ENCODE assay signal across 15 mouse cellular contexts in genomic region chr9:24899206-24899928, GRCm38 (mm10).
DNase-seq lines count a peak whose midpoint lies in the region; ATAC-seq and TF ChIP-seq lines count a peak whose summit lies in the region.
"Had no signal": no experiment of that assay in that cellular context is flagged by ENCODE, and none has a peak within 500 bp of the region (broad histone marks: within the 10 kb centered on the region; RNA-seq: fewer than 3 reads in every experiment).

No protein-coding gene starts in this region.

- H3K9ac ChIP-seq in intestine, embryonic 15.5 days: no peak overlapping the region
- H3K9ac ChIP-seq in intestine, embryonic 16.5 days (ENCODE audit: low read depth, low read length): no peak overlapping the region
- H3K9ac ChIP-seq in heart, embryonic 12.5 days: no peak overlapping the region
- H3K9ac ChIP-seq: forebrain, embryonic 13.5 days; hindbrain, embryonic 12.5 days; lung, embryonic 14.5 days had no signal

- no peaks in the 10 kb centered on the region for H3K36me3 ChIP-seq in intestine, embryonic 15.5 days
- no peaks in the 10 kb centered on the region for H3K36me3 ChIP-seq in intestine, embryonic 16.5 days (ENCODE audit: control insufficient read depth, insufficient read depth, low read length)
- no peaks in the 10 kb centered on the region for H3K36me3 ChIP-seq in heart, embryonic 12.5 days
- H3K36me3 ChIP-seq in myocyte (ENCODE audit: control insufficient read depth, insufficient read depth): no peaks in the 10 kb centered on the region
- H3K36me3 ChIP-seq: hindbrain, embryonic 12.5 days had no signal

- H3K4me3 ChIP-seq in intestine, embryonic 15.5 days (replicated peaks): no peak overlapping the region
- H3K4me3 ChIP-seq in intestine, embryonic 16.5 days (ENCODE audit: low read length): no peak overlapping the region
- H3K4me3 ChIP-seq in heart, embryonic 12.5 days: no peak overlapping the region
- H3K4me3 ChIP-seq in myocyte: no peak overlapping the region
- H3K4me3 ChIP-seq: forebrain, embryonic 13.5 days; hindbrain, embryonic 12.5 days had no signal

- no peak overlapping the region for H3ac ChIP-seq in myocyte (ENCODE audit: control insufficient read depth, insufficient read length)

- H3K9me3 ChIP-seq in intestine, embryonic 15.5 days: no peaks in the 10 kb centered on the region
- no peaks in the 10 kb centered on the region for H3K9me3 ChIP-seq in intestine, embryonic 16.5 days (ENCODE audit: control insufficient read depth, low read length)
- H3K9me3 ChIP-seq in heart, embryonic 12.5 days (replicated peaks): 0 out of 2 replicates have a peak, but pooled peaks cover 2% of the 10 kb centered on the region
- H3K9me3 ChIP-seq: forebrain, embryonic 13.5 days; hindbrain, embryonic 12.5 days had no signal

- 41% methylated on average over 7 of the region's 7 CpGs for WGBS in intestine, embryonic 15.5 days
- 53% methylated on average over 7 of the region's 7 CpGs for WGBS in intestine, embryonic 16.5 days
- 37% methylated on average over 7 of the region's 7 CpGs for WGBS in heart, embryonic 12.5 days

- peak; percentile 36; the same call in 1 of the 2 replicates for ATAC-seq in intestine, embryonic 15.5 days
- no peak for ATAC-seq in intestine, embryonic 16.5 days
- peak; percentile 5; the same call in 1 of the 2 replicates for ATAC-seq in heart, embryonic 12.5 days (ENCODE audit: insufficient number of reproducible peaks, low FRiP score)
- ATAC-seq: forebrain, embryonic 13.5 days; intestine, postnatal 0 days had no signal

- no peaks in the 10 kb centered on the region for H3K79me2 ChIP-seq in myocyte (ENCODE audit: control insufficient read depth, insufficient read depth)

- H3K27me3 ChIP-seq in intestine, embryonic 15.5 days (replicated peaks): no peaks in the 10 kb centered on the region
- H3K27me3 ChIP-seq in intestine, embryonic 16.5 days (replicated peaks; ENCODE audit: control insufficient read depth, insufficient read depth, low read length): no peaks in the 10 kb centered on the region
- H3K27me3 ChIP-seq in heart, embryonic 12.5 days (replicated peaks): no peaks in the 10 kb centered on the region
- H3K27me3 ChIP-seq in myocyte (ENCODE audit: control insufficient read depth, insufficient read depth, insufficient read length): no peaks in the 10 kb centered on the region
- H3K27me3 ChIP-seq: forebrain, embryonic 13.5 days; hindbrain, embryonic 12.5 days had no signal

- no peak overlapping the region for H3K4me2 ChIP-seq in intestine, embryonic 15.5 days (replicated peaks)
- H3K4me2 ChIP-seq in intestine, embryonic 16.5 days (ENCODE audit: low read depth, low read length): no peak overlapping the region
- no peak overlapping the region for H3K4me2 ChIP-seq in heart, embryonic 12.5 days
- peak overlapping the region; percentile 63 for H3K4me2 ChIP-seq in myocyte (ENCODE audit: low read depth)
- H3K4me2 ChIP-seq: forebrain, embryonic 13.5 days; hindbrain, embryonic 12.5 days; lung, embryonic 14.5 days had no signal

- H3K27ac ChIP-seq in intestine, embryonic 15.5 days: no peak overlapping the region
- H3K27ac ChIP-seq in intestine, embryonic 16.5 days (ENCODE audit: low read length): no peak overlapping the region
- peak overlapping the region; percentile 72 for H3K27ac ChIP-seq in heart, embryonic 12.5 days (ENCODE audit: poor library complexity, severe bottlenecking)
- H3K27ac ChIP-seq: forebrain, embryonic 13.5 days; hindbrain, embryonic 12.5 days had no signal

- DNase-seq in Muller cell, postnatal 12 days (ENCODE audit: inconsistent ontology term): peak; percentile 20
- no peak for DNase-seq in lung, postnatal 10 days
- no peak for DNase-seq in layer of hippocampus, adult 9-11 months
- DNase-seq: cerebellum, adult 8-10 months; kidney, postnatal 14 days; lung, embryonic 14.5 days; right cerebral cortex, postnatal 25 days; thymus, adult 18-20 months had no signal

- TF ChIP-seq POLR2A in myocyte (IDR thresholded peaks at IDR 0.05; ENCODE audit: insufficient read length, low read depth): no peak

- H3K4me1 ChIP-seq in intestine, embryonic 15.5 days (replicated peaks): 0 out of 2 replicates have a peak, but pooled peaks cover 3% of the 10 kb centered on the region
- no peaks in the 10 kb centered on the region for H3K4me1 ChIP-seq in intestine, embryonic 16.5 days (ENCODE audit: control insufficient read depth, insufficient read depth, low read length)
- peaks cover 38% of the 10 kb centered on the region for H3K4me1 ChIP-seq in heart, embryonic 12.5 days (replicated peaks)
- H3K4me1 ChIP-seq: forebrain, embryonic 13.5 days; hindbrain, embryonic 12.5 days had no signal

TF ChIP-seq in myocyte, 11 proteins besides CTCF, POLR2A, EP300 and RAD21:
- TF ChIP-seq MYOD1 (IDR thresholded peaks at IDR 0.05; ENCODE audit: control insufficient read depth in 1 of 3, insufficient read length in 2 of 3, low read depth in 2 of 3) (no peak), E2F4 (IDR thresholded peaks at IDR 0.05; ENCODE audit: insufficient read depth) (no peak), POLR2AphosphoS2 (IDR thresholded peaks at IDR 0.05; ENCODE audit: insufficient read length, low read depth) (no peak), USF1 (IDR thresholded peaks at IDR 0.05; ENCODE audit: low read depth) (no peak), TCF12 (IDR thresholded peaks at IDR 0.05; ENCODE audit: insufficient read depth, poor library complexity, severe bottlenecking) (no peak), CEBPB (IDR thresholded peaks at IDR 0.05; ENCODE audit: insufficient read depth, poor library complexity, severe bottlenecking) (no peak), MAX (IDR thresholded peaks at IDR 0.05; ENCODE audit: low read depth) (no peak), TCF3 (IDR thresholded peaks at IDR 0.05; ENCODE audit: insufficient read length, low read depth) (no peak), REST (IDR thresholded peaks at IDR 0.05; ENCODE audit: insufficient read depth, insufficient read length) (no peak), SRF (IDR thresholded peaks at IDR 0.05; ENCODE audit: control insufficient read depth, insufficient read length, low read depth) (no peak), MYOG (IDR thresholded peaks at IDR 0.05; ENCODE audit: control insufficient read depth in 1 of 3, insufficient read depth in 1 of 3, insufficient read length in 2 of 3, low read depth in 2 of 3) (no peak)
